Mouse (Mus musculus) lung, embryonic 15.5 days (tissue): Measurements from ENCODE around the gene Snx18. TPM values are rescaled to one million over a fixed set of nuclear protein-coding genes. Genes with fewer than 3 reads are reported as not detected.

Experiments used
- ATAC-seq: fragments of 200-750 bp; cut with Nextera tagmentation; 2 replicates; pipeline ENCODE4 v1.8.0; 2017; ENCODE audit warnings: moderate number of reproducible peaks, borderline replicate concordance; ENCODE audit not compliant: low FRiP score, low TSS enrichment; ENCODE audit errors: extremely low read depth
- H3K27ac ChIP-seq: fragments of 300-500 bp; sonication (generic); 2 replicates; pipeline ENCODE4 v1.5.1; 2015; ENCODE audit warnings: moderate library complexity, mild to moderate bottlenecking, inconsistent platforms
- H3K27me3 ChIP-seq: fragments of 300-500 bp; sonication (generic); 2 replicates; pipeline ENCODE4 v1.6.1; 2015; ENCODE audit warnings: inconsistent platforms
- H3K36me3 ChIP-seq: fragments of 300-500 bp; sonication (generic); 2 replicates; pipeline ENCODE4 v1.6.1; 2015; ENCODE audit warnings: inconsistent platforms
- H3K4me1 ChIP-seq: fragments of 300-500 bp; sonication (generic); 2 replicates; pipeline ENCODE4 v1.6.1; 2015; ENCODE audit warnings: inconsistent platforms
- H3K4me2 ChIP-seq: fragments of 300-500 bp; sonication (generic); 2 replicates; pipeline ENCODE4 v1.6.1; 2015; ENCODE audit warnings: inconsistent platforms, mild to moderate bottlenecking, moderate library complexity
- H3K4me3 ChIP-seq: fragments of 300-500 bp; sonication (generic); 2 replicates; pipeline ENCODE4 v1.5.1; 2015; ENCODE audit warnings: mild to moderate bottlenecking, inconsistent platforms
- H3K9ac ChIP-seq: fragments of 300-500 bp; sonication (generic); 2 replicates; pipeline ENCODE4 v1.6.1; 2015; ENCODE audit warnings: inconsistent platforms
- H3K9me3 ChIP-seq: fragments of 300-500 bp; sonication (generic); 2 replicates; pipeline ENCODE4 v1.6.1; 2016; ENCODE audit warnings: inconsistent platforms
- WGBS: fragments of 180-500 bp; shearing (Covaris S2); methylation state at CpG from one replicate; pipeline ENCODE4 v1.1.7; 2015; 5-methylcytosine and 5-hydroxymethylcytosine counted together
- polyA plus RNA-seq: library from polyadenylated mRNA; unstranded; fragments of >200 nt; fragmentation: Nextera tagmentation; extraction: Ambion mirVana; gene quantifications from 2 replicates; pipeline ENCODE4 v1.2.1, GENCODE M21; 2015

Snx18 gene
- polyA plus RNA-seq: 20.4 and 22.3 TPM in 2 replicates

GRCm38 (mm10) chr13:113617891-113618823 is at the start of gene Snx18:
Snx18 (minus strand) TSS chr13:113618564.
- peak; percentile 85 for ATAC-seq
- WGBS: under 1% methylated on average over 114 of the region's 119 CpGs
- peak within 1 kb of the TSS; percentile 89 for H3K27ac ChIP-seq

GRCm38 (mm10) chr13:113663883-113664282 is 45.5 kb upstream of the Snx18 start:
- Histone ChIP-seq H3K9me3 (no peaks in the 10 kb centered on the region), H3K27me3 (no peaks in the 10 kb centered on the region), H3K36me3 (no peaks in the 10 kb centered on the region), H3K4me2 (no peak overlapping the region), H3K9ac (no peak overlapping the region), H3K4me1 (no peaks in the 10 kb centered on the region), H3K27ac (no peak overlapping the region), H3K4me3 (no peak overlapping the region)
- ATAC-seq: no peak
- 68% methylated on average over 7 of the region's 7 CpGs for WGBS

More at GRCm38 (mm10) chr13:113617891-113618823, at the start of gene Snx18:
- Histone ChIP-seq H3K9me3 (no peaks in the 10 kb centered on the region), H3K4me2 (peak within 1 kb of the TSS; percentile 91), H3K9ac (peak within 1 kb of the TSS; percentile 93), H3K36me3 (no peaks in the 10 kb centered on the region), H3K27me3 (no peaks in the 10 kb centered on the region), H3K4me3 (peak within 1 kb of the TSS; percentile 90), H3K4me1 (peaks cover 57% of the 10 kb centered on the region)

- no peak for ATAC-seq
- 59% methylated on average over 28 of the region's 28 CpGs for WGBS
- Histone ChIP-seq H3K27ac (no peak within 1 kb of the TSS), H3K36me3 (no peaks in the 10 kb centered on the region), H3K9ac (no peak within 1 kb of the TSS), H3K4me3 (no peak within 1 kb of the TSS), H3K4me2 (peak within 1 kb of the TSS; percentile 26), H3K4me1 (no peaks in the 10 kb centered on the region), H3K9me3 (no peaks in the 10 kb centered on the region), H3K27me3 (no peaks in the 10 kb centered on the region)
Measured at GRCm38 (mm10) chr13:113663151-113663779, 44.9 kb upstream of the Snx18 start, which contains the start of gene Hspb3. Hspb3 (minus strand) TSS chr13:113663676.

- no peak overlapping the region for H3K9ac ChIP-seq
- no peaks in the 10 kb centered on the region for H3K9me3 ChIP-seq
- H3K27ac ChIP-seq: no peak overlapping the region
- no peaks in the 10 kb centered on the region for H3K4me1 ChIP-seq
- H3K36me3 ChIP-seq: no peaks in the 10 kb centered on the region
- H3K4me3 ChIP-seq: no peak overlapping the region
- H3K27me3 ChIP-seq: no peaks in the 10 kb centered on the region
- WGBS: 60% methylated on average over 7 of the region's 7 CpGs
- H3K4me2 ChIP-seq: no peak overlapping the region
- ATAC-seq: no peak
Measured at GRCm38 (mm10) chr13:113661826-113662271, 43.5 kb upstream of the Snx18 start.

GRCm38 (mm10) chr13:113660576-113661310 is 42.4 kb upstream of the Snx18 start:
- no peaks in the 10 kb centered on the region for H3K4me1 ChIP-seq
- WGBS: 78% methylated on average over 9 of the region's 9 CpGs
- ATAC-seq: no peak
- H3K4me2 ChIP-seq: no peak overlapping the region
- no peak overlapping the region for H3K27ac ChIP-seq
- H3K4me3 ChIP-seq: no peak overlapping the region
- H3K9me3 ChIP-seq: no peaks in the 10 kb centered on the region
- no peaks in the 10 kb centered on the region for H3K36me3 ChIP-seq
- H3K27me3 ChIP-seq: no peaks in the 10 kb centered on the region
- no peak overlapping the region for H3K9ac ChIP-seq

GRCm38 (mm10) chr13:113657204-113657603 is 38.8 kb upstream of the Snx18 start:
- 66% methylated on average over 7 of the region's 7 CpGs for WGBS
- Histone ChIP-seq H3K27ac (no peak overlapping the region), H3K9ac (no peak overlapping the region), H3K27me3 (no peaks in the 10 kb centered on the region), H3K4me2 (no peak overlapping the region), H3K9me3 (no peaks in the 10 kb centered on the region), H3K4me3 (no peak overlapping the region), H3K36me3 (no peaks in the 10 kb centered on the region), H3K4me1 (no peaks in the 10 kb centered on the region)
- ATAC-seq: no peak

GRCm38 (mm10) chr13:113656639-113657038 is 38.3 kb upstream of the Snx18 start:
- ATAC-seq: no peak
- Histone ChIP-seq H3K9ac (no peak overlapping the region), H3K27ac (no peak overlapping the region), H3K36me3 (no peaks in the 10 kb centered on the region), H3K4me2 (no peak overlapping the region), H3K27me3 (no peaks in the 10 kb centered on the region), H3K9me3 (no peaks in the 10 kb centered on the region), H3K4me3 (no peak overlapping the region), H3K4me1 (no peaks in the 10 kb centered on the region)
- 80% methylated on average over 4 of the region's 4 CpGs for WGBS

GRCm38 (mm10) chr13:113655511-113655910 is 37.1 kb upstream of the Snx18 start:
- H3K4me2 ChIP-seq: no peak overlapping the region
- no peaks in the 10 kb centered on the region for H3K4me1 ChIP-seq
- WGBS: 92% methylated on average over 4 of the region's 4 CpGs
- H3K9me3 ChIP-seq: no peaks in the 10 kb centered on the region
- no peak overlapping the region for H3K27ac ChIP-seq
- H3K36me3 ChIP-seq: no peaks in the 10 kb centered on the region
- H3K27me3 ChIP-seq: no peaks in the 10 kb centered on the region
- H3K9ac ChIP-seq: no peak overlapping the region
- no peak for ATAC-seq
- H3K4me3 ChIP-seq: no peak overlapping the region

- Histone ChIP-seq H3K9me3 (no peaks in the 10 kb centered on the region), H3K4me3 (no peak overlapping the region), H3K27ac (no peak overlapping the region), H3K27me3 (no peaks in the 10 kb centered on the region), H3K4me2 (no peak overlapping the region), H3K36me3 (no peaks in the 10 kb centered on the region), H3K9ac (no peak overlapping the region), H3K4me1 (0 out of 2 replicates have a peak, but pooled peaks cover 3% of the 10 kb centered on the region)
- no peak for ATAC-seq
- 79% methylated on average over 11 of the region's 11 CpGs for WGBS
Measured at GRCm38 (mm10) chr13:113640944-113641597, 22.7 kb upstream of the Snx18 start.

GRCm38 (mm10) chr13:113638914-113639313 is 20.6 kb upstream of the Snx18 start:
- Histone ChIP-seq H3K4me3 (no peak overlapping the region), H3K36me3 (no peaks in the 10 kb centered on the region), H3K27ac (no peak overlapping the region), H3K27me3 (no peaks in the 10 kb centered on the region), H3K4me2 (no peak overlapping the region), H3K9ac (no peak overlapping the region), H3K4me1 (peaks cover 7% of the 10 kb centered on the region; the same call in 1 of the 2 replicates), H3K9me3 (no peaks in the 10 kb centered on the region)
- WGBS: 20% methylated on average over 7 of the region's 7 CpGs
- ATAC-seq: no peak

GRCm38 (mm10) chr13:113635799-113636222 is 17.4 kb upstream of the Snx18 start:
- no peak overlapping the region for H3K4me2 ChIP-seq
- peaks cover 7% of the 10 kb centered on the region; the same call in 1 of the 2 replicates for H3K4me1 ChIP-seq
- no peak overlapping the region for H3K27ac ChIP-seq
- no peaks in the 10 kb centered on the region for H3K27me3 ChIP-seq
- H3K9ac ChIP-seq: no peak overlapping the region
- H3K36me3 ChIP-seq: no peaks in the 10 kb centered on the region
- no peak for ATAC-seq
- WGBS: 63% methylated on average over 17 of the region's 17 CpGs
- no peak overlapping the region for H3K4me3 ChIP-seq
- H3K9me3 ChIP-seq: no peaks in the 10 kb centered on the region
